Mouse (Mus musculus) liver, postnatal 0 days (tissue): ENCODE measurements around the gene Pex7.
A peak's percentile ranks its signal among the peaks of the same experiment; 100 is the strongest.

Experiments used
- CTCF ChIP-seq: sonication (generic); IDR thresholded peaks from 2 replicates; pipeline ENCODE4 v1.5.1; 2016; ENCODE audit warnings: antibody characterized with exemption, low read depth
- EP300 ChIP-seq: IDR thresholded peaks from 2 replicates; pipeline ENCODE4 v1.6.1; 2016; ENCODE audit warnings: antibody characterized with exemption, low read depth, mild to moderate bottlenecking

DNA sequence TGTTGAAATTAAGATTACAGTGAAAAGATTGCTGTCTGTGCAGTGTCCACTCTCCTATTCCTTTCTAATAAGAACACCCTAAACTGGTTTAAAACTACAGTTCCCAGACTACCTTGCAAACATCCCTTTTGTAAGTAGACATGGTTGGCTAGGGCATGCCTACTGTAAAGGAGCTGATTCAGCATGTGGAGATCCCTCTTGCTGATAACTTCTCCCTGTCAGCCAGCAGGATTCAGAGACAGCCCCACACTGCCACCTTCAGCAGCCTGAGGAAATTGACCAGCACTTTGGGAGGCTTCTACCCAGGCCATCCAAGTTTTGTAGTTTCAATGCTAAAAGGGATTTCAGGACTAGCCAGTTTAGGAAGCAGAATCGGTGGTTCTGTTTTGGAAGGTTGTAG, 7.8 kb upstream of the Pex7 start:
- TF ChIP-seq EP300, result no peak
- peak; percentile 72 for TF ChIP-seq CTCF
